Mouse (Mus musculus) CH12.LX (cell line): ENCODE data around the gene Npcd. TPM values are rescaled to one million over a fixed set of nuclear protein-coding genes. Genes with fewer than 3 reads are reported as not detected.

Experiments used
- DNase-seq: peaks from one replicate; pipeline ENCODE4 v3.0.0-alpha.2; 2013; ENCODE audit errors: extremely low read depth
- H3K27ac ChIP-seq: 2 replicates; pipeline ENCODE4 v1.5.1; 2012; ENCODE audit warnings: low read depth, mild to moderate bottlenecking, control low read depth, moderate library complexity; ENCODE audit not compliant: insufficient read depth
- H3K27me3 ChIP-seq: replicated peaks from 2 replicates; pipeline ENCODE3; 2012; ENCODE audit warnings: inconsistent platforms
- H3K36me3 ChIP-seq, 2 experiments: replicated peaks in 1 of 2; 2 replicates each; pipeline versions ENCODE3 to v1.6.1; 2012; ENCODE audit warnings: inconsistent platforms in 1 of 2, low read length in 1 of 2, mild to moderate bottlenecking in 1 of 2, mixed read lengths in 1 of 2, moderate library complexity in 1 of 2; ENCODE audit not compliant: control insufficient read depth in 1 of 2, insufficient read depth in 1 of 2
- H3K4me1 ChIP-seq, 2 experiments: 2 replicates each; pipeline ENCODE4 v1.6.1; 2012; ENCODE audit warnings: inconsistent platforms in 1 of 2, moderate library complexity in 1 of 2; ENCODE audit not compliant: insufficient read depth in 2 of 2, control insufficient read depth in 1 of 2
- H3K4me2 ChIP-seq: 2 replicates; pipeline ENCODE4 v1.6.1; 2012; ENCODE audit warnings: low read depth, mild to moderate bottlenecking, control low read depth; ENCODE audit not compliant: poor library complexity, insufficient read depth, severe bottlenecking
- H3K4me3 ChIP-seq, 3 experiments: fragments of 150-350 bp in 1 of 3; sonication (generic) in 1 of 3; replicated peaks in 1 of 3; 2 replicates each; pipeline versions ENCODE3 to v1.5.1; 2011 to 2012; ENCODE audit warnings: low read depth in 2 of 3, low read length in 2 of 3, mild to moderate bottlenecking in 2 of 3, moderate library complexity in 2 of 3, control low read depth in 1 of 3, improper control_type of control experiment in 1 of 3, inconsistent platforms in 1 of 3, mixed read lengths in 1 of 3; ENCODE audit not compliant: poor library complexity in 1 of 3
- H3K79me2 ChIP-seq: replicated peaks from 2 replicates; pipeline ENCODE4 v1.6.1; 2012; ENCODE audit warnings: mild to moderate bottlenecking, moderate library complexity; ENCODE audit not compliant: control insufficient read depth, poor library complexity, insufficient read depth, severe bottlenecking; ENCODE audit errors: extremely low read depth
- H3K9ac ChIP-seq: 2 replicates; pipeline ENCODE4 v1.6.1; 2012; ENCODE audit warnings: low read depth, mild to moderate bottlenecking, control low read depth, moderate library complexity; ENCODE audit not compliant: insufficient read depth
- H3K9me3 ChIP-seq: replicated peaks from 2 replicates; pipeline ENCODE3; 2012; ENCODE audit warnings: low read length, inconsistent platforms, mixed read lengths
- CHD1 ChIP-seq: IDR thresholded peaks from 2 replicates; pipeline ENCODE4 v1.6.1; 2012; ENCODE audit warnings: low read depth, low read length, improper control_type of control experiment, inconsistent platforms
- CHD2 ChIP-seq: IDR thresholded peaks from 2 replicates; pipeline ENCODE4 v1.6.1; 2011; ENCODE audit warnings: low read length, improper control_type of control experiment
- CTCF ChIP-seq, 2 experiments: IDR thresholded peaks in 1 of 2; conservative IDR thresholded peaks in 1 of 2; 2 replicates each; pipeline ENCODE4 v1.5.1; 2011 to 2012; ENCODE audit warnings: low read depth in 2 of 2, low read length in 2 of 2, improper control_type of control experiment in 1 of 2, inconsistent platforms in 1 of 2, mild to moderate bottlenecking in 1 of 2, moderate library complexity in 1 of 2
- E2F4 ChIP-seq: IDR thresholded peaks from 2 replicates; pipeline ENCODE4 v1.6.1; 2011; ENCODE audit warnings: low read depth, low read length, improper control_type of control experiment; ENCODE audit not compliant: insufficient replicate concordance
- GABPA ChIP-seq: IDR thresholded peaks from 2 replicates; pipeline ENCODE4 v1.6.1; 2012; ENCODE audit warnings: low read depth, low read length, improper control_type of control experiment, inconsistent platforms; ENCODE audit not compliant: insufficient replicate concordance
- HCFC1 ChIP-seq: IDR thresholded peaks from 2 replicates; pipeline ENCODE4 v1.6.1; 2012; ENCODE audit warnings: low read depth, mild to moderate bottlenecking, inconsistent platforms, low read length, improper control_type of control experiment
- JUND ChIP-seq: conservative IDR thresholded peaks from 2 replicates; pipeline ENCODE4 v1.6.1; 2011; ENCODE audit warnings: low read depth, low read length, improper control_type of control experiment
- KAT2A ChIP-seq: IDR thresholded peaks from 2 replicates; pipeline ENCODE4 v1.6.1; 2012; ENCODE audit warnings: low read length, improper control_type of control experiment, inconsistent platforms; ENCODE audit not compliant: insufficient replicate concordance
- MAX ChIP-seq: IDR thresholded peaks from 2 replicates; pipeline ENCODE4 v1.6.1; 2011; ENCODE audit warnings: low read length, improper control_type of control experiment
- MAZ ChIP-seq: IDR thresholded peaks from 2 replicates; pipeline ENCODE4 v1.6.1; 2012; ENCODE audit warnings: low read depth, mild to moderate bottlenecking, inconsistent platforms, low read length, improper control_type of control experiment, moderate library complexity
- MXI1 ChIP-seq: IDR thresholded peaks from 2 replicates; pipeline ENCODE4 v1.6.1; 2011; ENCODE audit warnings: mild to moderate bottlenecking, low read depth, low read length, improper control_type of control experiment
- NELFE ChIP-seq: IDR thresholded peaks from 2 replicates; pipeline ENCODE4 v1.6.1; 2011; ENCODE audit warnings: low read depth, low read length, improper control_type of control experiment
- NRF1 ChIP-seq: IDR thresholded peaks from 2 replicates; pipeline ENCODE4 v1.6.1; 2014; ENCODE audit warnings: low read depth, mild to moderate bottlenecking, inconsistent platforms, low read length, improper control_type of control experiment, moderate library complexity
- PAX5 ChIP-seq: IDR thresholded peaks from 2 replicates; pipeline ENCODE4 v1.6.1; 2012; ENCODE audit warnings: low read length, inconsistent platforms, mixed read lengths
- POLR2A ChIP-seq: IDR thresholded peaks from 2 replicates; pipeline ENCODE4 v1.6.1; 2011; ENCODE audit warnings: low read depth, mild to moderate bottlenecking, improper control_type of control experiment, low read length
- POLR2AphosphoS2 ChIP-seq: IDR thresholded peaks from 2 replicates; pipeline ENCODE4 v1.6.1; 2011; ENCODE audit warnings: low read depth, low read length, improper control_type of control experiment
- RCOR1 ChIP-seq: conservative IDR thresholded peaks from 2 replicates; pipeline ENCODE4 v1.6.1; 2012; ENCODE audit warnings: low read depth, mild to moderate bottlenecking, inconsistent platforms, low read length, improper control_type of control experiment
- SMC3 ChIP-seq: IDR thresholded peaks from 2 replicates; pipeline ENCODE4 v1.6.1; 2011; ENCODE audit warnings: low read depth, low read length, improper control_type of control experiment
- TBP ChIP-seq: conservative IDR thresholded peaks from 2 replicates; pipeline ENCODE4 v1.6.1; 2011; ENCODE audit warnings: low read depth, low read length, improper control_type of control experiment
- TCF12 ChIP-seq: IDR thresholded peaks from 2 replicates; pipeline ENCODE4 v1.6.1; 2014; ENCODE audit warnings: low read depth, mild to moderate bottlenecking, inconsistent platforms, low read length, improper control_type of control experiment
- USF1 ChIP-seq: IDR thresholded peaks from 2 replicates; pipeline ENCODE4 v1.6.1; 2014; ENCODE audit warnings: low read depth, mild to moderate bottlenecking, inconsistent platforms, low read length, improper control_type of control experiment
- ZNF384 ChIP-seq: IDR thresholded peaks from 2 replicates; pipeline ENCODE4 v1.6.1; 2012; ENCODE audit warnings: low read depth, low read length, improper control_type of control experiment, inconsistent platforms
- dilution Hi-C: fragments of 300-500 bp; cut with MboI; formaldehyde crosslinking; loops from 2 replicates; pipeline ENCODE4 v1.14.3; 2020; ENCODE audit warnings: low sequenced_read_pairs; ENCODE audit not compliant: extremely low pct_unique_long_range_greater_than_20kb, extremely low pct_ligation_motif_present
- in situ Hi-C: fragments of 300-500 bp; cut with MboI; formaldehyde crosslinking; loops from 3 replicates; pipeline ENCODE4 v1.14.3; 2019; ENCODE audit warnings: low sequenced_read_pairs, low pct_ligation_motif_present, low pct_unique_long_range_greater_than_20kb, mixed read lengths
- polyA plus RNA-seq: library from polyadenylated mRNA; unstranded; fragments of >175 nt; gene quantifications from 2 replicates; pipeline ENCODE4 v1.2.1, GENCODE M21; 2012; ENCODE audit warnings: low read depth; ENCODE audit not compliant: insufficient read length
- total RNA-seq, 2 experiments: library from RNA; depleted of rRNA; stranded (reverse); fragments of 300-350 nt in 1 of 2; fragments of >200 nt in 1 of 2; gene quantifications; 2 replicates each; pipeline ENCODE4 v1.2.3; 2012 to 2014

Gene Npcd
- total and polyA plus RNA-seq, 3 experiments = 0.59 TPM; not detected in 2

DNA sequence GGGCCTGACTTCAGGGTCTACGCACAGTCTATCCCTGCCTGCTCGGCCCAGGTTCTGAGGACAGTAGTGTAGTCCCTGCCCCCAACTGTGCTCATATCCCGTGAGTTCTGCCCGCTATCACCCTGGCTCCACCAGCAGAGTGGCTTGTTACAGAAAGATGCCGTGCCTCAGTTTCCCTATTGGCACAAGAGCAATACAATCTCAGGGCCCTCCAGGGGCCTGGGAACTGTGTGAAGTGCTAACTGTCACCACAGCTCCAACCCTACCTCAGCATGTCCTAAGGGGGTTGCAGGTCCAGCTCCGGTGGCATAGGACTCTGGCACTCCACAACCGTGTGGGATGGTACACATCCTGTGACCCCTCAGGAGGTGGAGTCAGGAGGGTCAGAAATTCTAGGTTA is 36.9 kb downstream of the Npcd start:
- no peaks in the 10 kb centered on the region for H3K36me3 ChIP-seq
- H3K27ac ChIP-seq = no peak overlapping the region
- DNase-seq = no peak
- H3K27me3 ChIP-seq = peaks cover 75% of the 10 kb centered on the region
- H3K9ac ChIP-seq = no peak overlapping the region
- peaks cover 0 to 3% of the 10 kb centered on the region in 2 experiments; a peak in 1 of 4 replicates for H3K4me1 ChIP-seq
- dilution Hi-C loops (no loop called here), in situ Hi-C loops (no loop called here)
- no peaks in the 10 kb centered on the region for H3K9me3 ChIP-seq
- no peak overlapping the region for H3K4me3 ChIP-seq
- TF ChIP-seq HCFC1 (no peak), NELFE (no peak), E2F4 (no peak), CTCF (conservative IDR thresholded peaks at IDR 0.05 in 1 of 2, IDR thresholded peaks at IDR 0.05 in 1 of 2; ENCODE audit: low read depth in 2 of 2, low read length in 2 of 2) (no peak), TCF12 (no peak), MXI1 (no peak)
- H3K4me2 ChIP-seq = no peak overlapping the region
- H3K79me2 ChIP-seq = no peaks in the 10 kb centered on the region

DNA sequence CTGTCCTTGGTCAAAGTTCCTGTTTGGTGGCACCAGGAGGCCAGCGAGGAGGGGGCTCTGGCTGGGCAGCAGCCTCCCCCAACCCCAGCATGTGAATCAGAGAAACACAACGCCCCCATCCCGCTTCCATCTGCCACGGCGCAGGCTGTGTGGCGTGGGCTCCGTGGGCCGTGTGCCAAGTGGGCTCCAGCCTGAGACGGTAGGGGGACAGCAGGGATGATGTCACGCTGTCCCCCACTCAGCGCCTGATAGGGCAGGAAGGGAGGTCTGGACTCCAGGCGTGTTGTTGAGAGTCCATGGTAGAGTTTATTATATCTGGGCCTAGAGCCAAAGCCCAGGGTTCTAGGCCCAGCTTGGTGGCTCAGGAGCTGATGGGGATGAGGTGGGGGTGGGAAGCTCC is 37.8 kb downstream of the Npcd start:
- in situ Hi-C loops (no loop called here), dilution Hi-C loops (no loop called here)
- Histone ChIP-seq H3K4me3 (no peak overlapping the region), H3K4me1 (peaks cover 0 to 3% of the 10 kb centered on the region in 2 experiments; a peak in 1 of 4 replicates), H3K27ac (no peak overlapping the region), H3K9ac (no peak overlapping the region), H3K36me3 (no peaks in the 10 kb centered on the region), H3K79me2 (no peaks in the 10 kb centered on the region), H3K9me3 (no peaks in the 10 kb centered on the region), H3K4me2 (no peak overlapping the region), H3K27me3 (peaks cover 68% of the 10 kb centered on the region)
- TF ChIP-seq CHD2 = no peak
- TF ChIP-seq JUND = no peak
- no peak for TF ChIP-seq ZNF384
- TF ChIP-seq CHD1 = no peak
- no peak for TF ChIP-seq GABPA
- TF ChIP-seq RCOR1 = no peak
- no peak for TF ChIP-seq MAX
- no peak for TF ChIP-seq SMC3
- TF ChIP-seq TBP = no peak
- TF ChIP-seq POLR2AphosphoS2 = no peak
- no peak for TF ChIP-seq POLR2A
- TF ChIP-seq USF1 = no peak
- TF ChIP-seq MAZ = no peak
- TF ChIP-seq KAT2A = no peak
- no peak for TF ChIP-seq NRF1
- TF ChIP-seq PAX5 = no peak
- no peak for DNase-seq
